14 mouse cellular contexts compared by ENCODE assay signal in genomic region chr13:51420861-51421260, GRCm38 (mm10).
"Had no signal": no experiment of that assay in that cellular context is flagged by ENCODE, and none has a peak within 500 bp of the region (broad histone marks: within the 10 kb centered on the region; RNA-seq: fewer than 3 reads in every experiment).

No protein-coding gene starts in this region.

- H3K9me3 ChIP-seq: limb, embryonic 10.5 days; liver, embryonic 15.5 days; midbrain, embryonic 13.5 days; stomach, embryonic 15.5 days had no signal

- H3K9ac ChIP-seq: liver, embryonic 15.5 days; midbrain, embryonic 13.5 days; stomach, embryonic 15.5 days had no signal

- H3K4me3 ChIP-seq: limb, embryonic 10.5 days; liver, embryonic 15.5 days; midbrain, embryonic 13.5 days; stomach, embryonic 15.5 days had no signal

- H3K4me2 ChIP-seq: liver, embryonic 11.5 days; liver, embryonic 15.5 days; midbrain, embryonic 13.5 days; stomach, embryonic 15.5 days had no signal

- ATAC-seq: inflammation-experienced regulatory T-cells, adult 6 months; intestine, postnatal 0 days; midbrain, embryonic 13.5 days had no signal

- H3K4me1 ChIP-seq: liver, embryonic 15.5 days had no signal

- H3K27ac ChIP-seq: limb, embryonic 10.5 days; liver, embryonic 15.5 days; midbrain, embryonic 13.5 days; stomach, embryonic 15.5 days had no signal

- H3K27me3 ChIP-seq: liver, embryonic 15.5 days; midbrain, embryonic 13.5 days; stomach, embryonic 15.5 days had no signal

- DNase-seq: kidney, adult 8-10 months; kidney, postnatal 25 days; lung, adult 2 months; lung, postnatal 36 days; spleen, adult 18-20 months; thymus, adult 18-20 months; thymus, postnatal 14 days had no signal

- H3K36me3 ChIP-seq: liver, embryonic 15.5 days; midbrain, embryonic 13.5 days had no signal
